Mouse (Mus musculus) heart, adult 2 months (tissue): ENCODE results near the gene Wbp1l. TPM values are rescaled to one million over a fixed set of nuclear protein-coding genes. Genes with fewer than 3 reads are reported as not detected.

ENCODE experiments used
- DNase-seq, 2 experiments: peaks; one replicate each; pipeline ENCODE4 v3.0.0; 2021
- H3K27ac ChIP-seq: fragments of 200-600 bp; 2 replicates; pipeline ENCODE4 v1.8.1; 2022
- H3K27me3 ChIP-seq: fragments of 200-500 bp; 2 replicates; pipeline ENCODE4 v1.6.1; 2012; ENCODE audit warnings: mild to moderate bottlenecking, low read length, inconsistent platforms, mixed read lengths; ENCODE audit not compliant: control insufficient read depth, insufficient read depth
- H3K36me3 ChIP-seq: fragments of 200-500 bp; 2 replicates; pipeline ENCODE4 v1.6.1; 2012; ENCODE audit warnings: low read length, inconsistent platforms; ENCODE audit not compliant: control insufficient read depth, insufficient read depth
- H3K4me1 ChIP-seq: fragments of 200-500 bp; 2 replicates; pipeline ENCODE4 v1.6.1; 2011; ENCODE audit warnings: low read length; ENCODE audit not compliant: control insufficient read depth, insufficient read depth
- H3K4me3 ChIP-seq: fragments of 200-600 bp; 2 replicates; pipeline ENCODE4 v1.8.1; 2022
- H3K79me2 ChIP-seq: fragments of 200-500 bp; replicated peaks from 2 replicates; pipeline ENCODE4 v1.6.1; 2012; ENCODE audit warnings: mild to moderate bottlenecking, inconsistent platforms, low read length, moderate library complexity, mixed read lengths; ENCODE audit not compliant: control insufficient read depth, insufficient read depth
- H3K9ac ChIP-seq: fragments of 200-500 bp; 2 replicates; pipeline ENCODE4 v1.6.1; 2012; ENCODE audit warnings: low read depth, mild to moderate bottlenecking, control low read depth, inconsistent platforms, low read length, mixed read lengths
- CTCF ChIP-seq: fragments of 200-600 bp; IDR thresholded peaks from 2 replicates; pipeline ENCODE4 v1.8.1; 2022; ENCODE audit warnings: antibody characterized with exemption, mild to moderate bottlenecking, moderate library complexity
- EP300 ChIP-seq: fragments of 200-500 bp; IDR thresholded peaks from 2 replicates; pipeline ENCODE4 v1.6.1; 2011; ENCODE audit warnings: low read depth, low read length, control low read depth; ENCODE audit not compliant: insufficient read depth
- POLR2A ChIP-seq: fragments of 200-500 bp; IDR thresholded peaks from 2 replicates; pipeline ENCODE4 v1.6.1; 2011; ENCODE audit warnings: mild to moderate bottlenecking, low read depth, low read length, control low read depth; ENCODE audit not compliant: insufficient read depth
- WGBS: fragments of 180-500 bp; shearing (Covaris S2); methylation state at CpG from one replicate; pipeline ENCODE4 v1.1.7; 2018; 5-methylcytosine and 5-hydroxymethylcytosine counted together
- intact Hi-C: fragments of 180-260 bp; cut with DNase I; formaldehyde crosslinking; loops from one replicate; pipeline ENCODE4 v1.15.1; 2025
- polyA plus RNA-seq: library from polyadenylated mRNA; depleted of rRNA; stranded (reverse); fragments of >200 nt; gene quantifications from 2 replicates; pipeline ENCODE4 v1.2.3, GENCODE M21; 2012
- total RNA-seq, 2 experiments: library from RNA; stranded (reverse); gene quantifications; 2 replicates each; pipeline ENCODE4 v1.2.3; 2021

The Wbp1l gene
- total and polyA plus RNA-seq, 3 experiments = 39.2 to 54.2 (median 53.5) TPM

DNA sequence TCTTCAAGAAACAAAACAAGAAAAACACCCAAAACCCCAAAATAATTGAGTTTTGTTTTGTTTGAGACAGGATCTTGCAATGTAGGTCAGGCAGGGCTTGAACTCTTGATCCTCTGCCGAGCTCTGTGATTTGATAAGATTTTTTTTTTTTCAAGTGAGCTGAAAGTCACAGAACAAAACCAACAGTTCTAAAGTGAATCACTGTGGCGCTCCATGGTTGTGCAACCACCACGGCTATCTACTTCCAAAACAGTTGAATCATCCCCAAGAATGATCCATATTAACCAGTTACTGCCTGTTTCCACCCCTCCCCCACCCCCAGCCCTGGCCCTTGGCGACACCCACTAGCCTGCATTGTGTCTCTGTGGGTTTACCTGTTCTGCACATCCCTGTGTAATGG lies 1.5 kb downstream of the Wbp1l start:
- no peak overlapping the region for H3K9ac ChIP-seq
- H3K36me3 ChIP-seq = no peaks in the 10 kb centered on the region
- no peaks in the 10 kb centered on the region; the same call in none of the 2 replicates for H3K4me1 ChIP-seq
- peak overlapping the region; percentile 81 for H3K27ac ChIP-seq
- H3K79me2 ChIP-seq = peaks cover 3% of the 10 kb centered on the region; the same call in 1 of the 2 replicates
- WGBS = 53% methylated on average over 4 of the region's 4 CpGs
- TF ChIP-seq POLR2A (no peak), CTCF (no peak), EP300 (no peak)
- intact Hi-C loops = no loop called here
- H3K27me3 ChIP-seq = no peaks in the 10 kb centered on the region
- DNase-seq = no peak
- H3K4me3 ChIP-seq = no peak overlapping the region; the same call in 1 of the 2 replicates

DNA sequence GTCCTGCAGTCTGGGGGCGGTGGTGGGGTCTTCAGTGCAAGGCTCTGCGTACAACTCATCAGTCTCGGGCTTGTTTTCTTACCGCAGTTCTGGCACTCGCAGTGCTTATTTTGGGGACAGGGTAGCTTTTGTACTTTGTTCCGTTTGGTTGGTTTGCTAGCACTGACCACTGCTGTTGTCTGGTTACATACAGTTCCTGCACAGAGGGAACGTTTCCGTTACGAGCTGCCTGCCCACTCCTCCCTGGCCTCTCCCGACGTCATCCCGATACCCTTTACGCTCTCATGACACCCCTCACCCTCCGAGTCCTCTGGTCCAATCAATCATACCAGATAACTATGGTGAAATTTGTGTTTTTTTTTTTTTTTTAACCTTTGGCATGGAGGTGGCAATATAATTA lies 2.6 kb downstream of the Wbp1l start:
- H3K4me1 ChIP-seq = no peaks in the 10 kb centered on the region; the same call in none of the 2 replicates
- peaks cover 5% of the 10 kb centered on the region; the same call in 1 of the 2 replicates for H3K79me2 ChIP-seq
- DNase-seq = no peak
- H3K27me3 ChIP-seq = no peaks in the 10 kb centered on the region
- no peak overlapping the region for H3K4me3 ChIP-seq
- H3K36me3 ChIP-seq = no peaks in the 10 kb centered on the region
- WGBS = 55% methylated on average over 14 of the region's 14 CpGs
- intact Hi-C loops = no loop called here
- no peak overlapping the region for H3K9ac ChIP-seq
- H3K27ac ChIP-seq = no peak overlapping the region
- TF ChIP-seq POLR2A (no peak), EP300 (0 out of 2 replicates have a peak, but pooled peaks have one; percentile 20)

DNA sequence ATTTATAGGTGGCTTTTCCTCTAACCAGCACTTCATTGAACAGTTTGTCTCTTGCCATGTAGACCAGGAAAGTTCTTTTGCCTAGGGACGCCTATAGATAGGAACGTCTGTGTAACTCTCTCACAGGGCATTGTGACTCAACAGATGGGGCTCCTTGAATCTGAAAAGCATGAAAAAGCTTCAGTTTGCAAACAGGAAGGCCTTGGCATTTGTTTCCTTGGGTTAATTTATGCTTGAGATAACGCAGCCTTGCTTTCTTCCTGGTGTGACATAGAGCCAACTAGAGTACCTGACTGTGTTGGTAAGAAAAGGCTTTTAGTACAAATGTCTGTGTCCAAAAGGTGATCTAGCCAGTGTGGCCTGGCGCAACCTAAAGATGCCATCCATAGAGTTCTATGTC lies 3.5 kb downstream of the Wbp1l start:
- WGBS = 71% methylated on average over 4 of the region's 4 CpGs
- Histone ChIP-seq H3K36me3 (no peaks in the 10 kb centered on the region), H3K27ac (no peak overlapping the region), H3K4me1 (peaks cover 3% of the 10 kb centered on the region), H3K4me3 (no peak overlapping the region), H3K27me3 (no peaks in the 10 kb centered on the region), H3K79me2 (peaks cover 6% of the 10 kb centered on the region; the same call in 1 of the 2 replicates), H3K9ac (no peak overlapping the region)
- DNase-seq = no peak
- intact Hi-C loops = no loop called here
- TF ChIP-seq POLR2A = no peak
- TF ChIP-seq EP300 = no peak
- TF ChIP-seq CTCF = no peak

DNA sequence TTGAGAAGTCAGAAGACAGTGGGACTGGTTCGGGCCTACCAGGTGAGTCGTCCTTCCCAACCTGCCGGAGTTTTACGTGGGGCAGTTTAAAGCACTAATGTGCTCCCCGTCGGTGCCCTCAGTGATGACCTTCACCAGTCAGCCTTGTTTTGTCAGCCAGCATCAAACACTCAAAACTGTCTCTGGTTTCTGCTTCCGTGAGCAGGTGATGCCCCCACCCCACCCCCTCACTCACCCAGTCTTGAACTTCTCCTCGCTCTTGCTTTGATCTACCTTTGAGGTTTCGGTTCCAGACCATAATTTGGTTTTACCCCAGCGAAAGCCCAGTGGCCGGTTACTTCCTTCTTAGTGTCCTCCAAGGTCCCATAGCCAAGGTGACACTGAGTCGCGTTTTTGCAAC lies 7.8 kb downstream of the Wbp1l start:
- DNase-seq = no peak
- TF ChIP-seq EP300 (no peak), CTCF (no peak), POLR2A (no peak)
- intact Hi-C loops = loop anchor here (1.0 kb wide), 1 partner anchor 42 kb away; no protein-coding TSS in a partner anchor
- 92% methylated on average over 13 of the region's 13 CpGs for WGBS
- Histone ChIP-seq H3K9ac (no peak overlapping the region), H3K4me3 (no peak overlapping the region), H3K4me1 (peaks cover 12% of the 10 kb centered on the region), H3K27ac (no peak overlapping the region), H3K27me3 (no peaks in the 10 kb centered on the region), H3K36me3 (no peaks in the 10 kb centered on the region), H3K79me2 (peaks cover 3% of the 10 kb centered on the region; the same call in 1 of the 2 replicates)

DNA sequence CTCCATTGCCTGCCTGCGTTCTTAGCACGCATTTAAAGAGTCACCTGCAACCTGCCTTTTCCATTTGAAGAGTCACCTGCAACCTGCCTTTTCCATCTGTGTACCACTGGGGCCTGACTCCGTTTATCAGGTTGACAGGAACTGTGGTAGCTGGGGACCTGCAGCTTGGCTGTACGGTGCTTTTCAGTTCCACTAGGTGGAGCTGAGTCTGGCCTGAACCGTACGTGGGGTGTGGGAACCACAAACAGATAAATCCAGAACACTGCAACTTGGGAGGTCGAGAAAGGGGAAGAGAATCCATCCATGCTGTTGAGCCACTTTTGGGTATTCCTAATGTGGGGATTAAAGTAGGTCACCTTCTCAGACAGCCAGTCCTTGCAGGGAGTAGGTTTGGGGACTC lies 8.5 kb downstream of the Wbp1l start:
- H3K4me3 ChIP-seq = no peak overlapping the region
- H3K4me1 ChIP-seq = peaks cover 12% of the 10 kb centered on the region
- 29% methylated on average over 7 of the region's 7 CpGs for WGBS
- H3K27me3 ChIP-seq = no peaks in the 10 kb centered on the region
- no peak overlapping the region for H3K9ac ChIP-seq
- no peaks in the 10 kb centered on the region for H3K36me3 ChIP-seq
- peaks cover 3% of the 10 kb centered on the region; the same call in 1 of the 2 replicates for H3K79me2 ChIP-seq
- peak; percentile 40 to 49 for DNase-seq
- intact Hi-C loops = loop anchor here (1.0 kb wide), 1 partner anchor 41 kb away; no protein-coding TSS in a partner anchor
- TF ChIP-seq CTCF (peak; percentile 81), EP300 (peak; percentile 79), POLR2A (no peak)
- H3K27ac ChIP-seq = no peak overlapping the region; the same call in 1 of the 2 replicates

DNA sequence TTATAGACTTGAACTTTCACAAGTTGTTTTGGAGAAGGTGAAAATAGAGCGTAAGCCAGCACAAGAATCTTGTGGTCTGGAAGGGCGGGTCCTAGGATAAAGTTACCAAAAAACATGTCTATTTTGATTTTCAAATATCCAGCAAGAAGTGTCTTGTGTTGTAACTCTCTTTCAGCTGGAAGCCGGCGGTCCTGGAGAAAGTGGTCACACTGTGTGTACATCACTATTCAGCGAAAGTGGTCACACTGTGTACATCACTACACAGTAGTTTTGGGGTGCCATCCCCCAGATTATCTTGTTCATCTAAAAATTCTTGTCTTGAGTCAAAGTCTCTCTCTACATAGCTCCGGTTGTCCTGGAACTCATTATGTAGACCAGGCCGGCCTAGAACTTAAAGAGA lies 9.3 kb downstream of the Wbp1l start:
- H3K9ac ChIP-seq = no peak overlapping the region
- 93% methylated on average over 7 of the region's 7 CpGs for WGBS
- peaks cover 12% of the 10 kb centered on the region for H3K4me1 ChIP-seq
- intact Hi-C loops = no loop called here
- no peak overlapping the region for H3K4me3 ChIP-seq
- H3K79me2 ChIP-seq = peaks cover 3% of the 10 kb centered on the region; the same call in 1 of the 2 replicates
- DNase-seq = no peak
- H3K36me3 ChIP-seq = peaks cover 3% of the 10 kb centered on the region; the same call in 1 of the 2 replicates
- TF ChIP-seq POLR2A (no peak), CTCF (no peak), EP300 (no peak)
- H3K27me3 ChIP-seq = no peaks in the 10 kb centered on the region
- H3K27ac ChIP-seq = no peak overlapping the region
